Mouse (Mus musculus) kidney, adult 2 months (tissue): ENCODE results near the gene Gli2. TPM values are rescaled to one million over a fixed set of nuclear protein-coding genes. Genes with fewer than 3 reads are reported as not detected.
A peak's percentile ranks its signal among the peaks of the same experiment; 100 is the strongest.

Experiments
- DNase-seq: peaks from one replicate; pipeline ENCODE4 v3.0.0; 2021
- H3K27ac ChIP-seq: fragments of 200-500 bp; 2 replicates; pipeline ENCODE4 v1.5.1; 2012; ENCODE audit warnings: low read depth, low read length, control low read depth, inconsistent platforms; ENCODE audit not compliant: insufficient read depth
- H3K27me3 ChIP-seq: fragments of 200-500 bp; replicated peaks from 2 replicates; pipeline ENCODE4 v1.6.1; 2012; ENCODE audit warnings: mild to moderate bottlenecking, moderate library complexity, low read length, inconsistent platforms; ENCODE audit not compliant: control insufficient read depth, insufficient read depth
- H3K36me3 ChIP-seq: fragments of 200-500 bp; 2 replicates; pipeline ENCODE4 v1.6.1; 2012; ENCODE audit warnings: mild to moderate bottlenecking, moderate library complexity, low read length, inconsistent platforms; ENCODE audit not compliant: control insufficient read depth, insufficient read depth
- H3K4me1 ChIP-seq: fragments of 200-500 bp; 2 replicates; pipeline ENCODE4 v1.6.1; 2011; ENCODE audit warnings: low read length; ENCODE audit not compliant: control insufficient read depth, insufficient read depth
- H3K4me3 ChIP-seq: fragments of 200-500 bp; 2 replicates; pipeline ENCODE4 v1.5.1; 2011; ENCODE audit warnings: mild to moderate bottlenecking, low read depth, low read length, control low read depth; ENCODE audit not compliant: insufficient read depth
- CTCF ChIP-seq: fragments of 200-500 bp; conservative IDR thresholded peaks from 2 replicates; pipeline ENCODE4 v1.5.1; 2011; ENCODE audit warnings: low read depth, mild to moderate bottlenecking, control low read depth, low read length, moderate library complexity, mixed read lengths; ENCODE audit not compliant: insufficient read depth, insufficient read length
- POLR2A ChIP-seq: fragments of 200-500 bp; IDR thresholded peaks from one replicate; pipeline ENCODE4 v1.6.1; 2011; ENCODE audit warnings: low read depth, low read length, control low read depth
- WGBS: fragments of 180-500 bp; shearing (Covaris S2); methylation state at CpG from one replicate; pipeline ENCODE4 v1.1.7; 2018; 5-methylcytosine and 5-hydroxymethylcytosine counted together
- polyA plus RNA-seq: library from polyadenylated mRNA; depleted of rRNA; stranded (reverse); fragments of >200 nt; gene quantifications from 2 replicates; pipeline ENCODE4 v1.2.3, GENCODE M21; 2012

Gene Gli2
- polyA plus RNA-seq, 1 experiment, result 0.44 TPM

- H3K36me3 ChIP-seq, result no peaks in the 10 kb centered on the region
- TF ChIP-seq CTCF (no peak), POLR2A (no peak)
- H3K27ac ChIP-seq, result 0 out of 2 replicates have a peak overlapping the region, but pooled peaks have one; percentile 12
- WGBS, result 71% methylated on average over 3 of the region's 3 CpGs
- no peak overlapping the region for H3K4me3 ChIP-seq
- H3K27me3 ChIP-seq, result no peaks in the 10 kb centered on the region
- H3K4me1 ChIP-seq, result no peaks in the 10 kb centered on the region
- DNase-seq, result peak; percentile 72
These were observed 85.4 kb downstream of the Gli2 start for GRCm38 (mm10) chr1:118967976-118968375.

GRCm38 (mm10) chr1:118967281-118967680, 86.1 kb downstream of the Gli2 start:
- DNase-seq, result no peak
- TF ChIP-seq POLR2A (no peak), CTCF (no peak)
- 63% methylated on average over 3 of the region's 3 CpGs for WGBS
- Histone ChIP-seq H3K27me3 (no peaks in the 10 kb centered on the region), H3K27ac (no peak overlapping the region), H3K4me3 (no peak overlapping the region), H3K4me1 (no peaks in the 10 kb centered on the region), H3K36me3 (no peaks in the 10 kb centered on the region)

GRCm38 (mm10) chr1:118958644-118959043, 94.8 kb downstream of the Gli2 start:
- Histone ChIP-seq H3K27me3 (no peaks in the 10 kb centered on the region), H3K4me3 (no peak overlapping the region), H3K27ac (no peak overlapping the region), H3K36me3 (no peaks in the 10 kb centered on the region), H3K4me1 (no peaks in the 10 kb centered on the region)
- peak; percentile 22 for DNase-seq
- TF ChIP-seq POLR2A (no peak), CTCF (no peak)
- WGBS, result 66% methylated on average over 7 of the region's 7 CpGs

- DNase-seq, result no peak
- no peak overlapping the region for H3K27ac ChIP-seq
- no peaks in the 10 kb centered on the region for H3K36me3 ChIP-seq
- no peaks in the 10 kb centered on the region for H3K27me3 ChIP-seq
- H3K4me3 ChIP-seq, result no peak overlapping the region
- 82% methylated on average over 11 of the region's 11 CpGs for whole genome bisulfite sequencing
- H3K4me1 ChIP-seq, result no peaks in the 10 kb centered on the region
- TF ChIP-seq POLR2A (no peak), CTCF (no peak)
These were observed 97.6 kb downstream of the Gli2 start for GRCm38 (mm10) chr1:118955791-118956190.

- H3K27me3 ChIP-seq, result no peaks in the 10 kb centered on the region
- H3K4me1 ChIP-seq, result no peaks in the 10 kb centered on the region
- no peak for TF ChIP-seq CTCF
- DNase-seq, result no peak
- no peak overlapping the region for H3K4me3 ChIP-seq
- WGBS, result 68% methylated on average over 10 of the region's 10 CpGs
- no peak overlapping the region for H3K27ac ChIP-seq
- H3K36me3 ChIP-seq, result no peaks in the 10 kb centered on the region
These were observed 98.8 kb downstream of the Gli2 start for GRCm38 (mm10) chr1:118954434-118955301.

GRCm38 (mm10) chr1:118953031-118953430, 100.4 kb downstream of the Gli2 start:
- Histone ChIP-seq H3K36me3 (no peaks in the 10 kb centered on the region), H3K4me3 (no peak overlapping the region), H3K27ac (no peak overlapping the region), H3K27me3 (no peaks in the 10 kb centered on the region), H3K4me1 (no peaks in the 10 kb centered on the region)
- DNase-seq, result no peak
- TF ChIP-seq POLR2A, result no peak
- TF ChIP-seq CTCF, result no peak
- WGBS, result 85% methylated on average over 3 of the region's 3 CpGs

- 54% methylated on average over 5 of the region's 5 CpGs for whole genome bisulfite sequencing
- TF ChIP-seq POLR2A, result no peak
- TF ChIP-seq CTCF, result no peak
- H3K36me3 ChIP-seq, result no peaks in the 10 kb centered on the region
- no peaks in the 10 kb centered on the region for H3K4me1 ChIP-seq
- no peak overlapping the region for H3K27ac ChIP-seq
- DNase-seq, result no peak
- H3K27me3 ChIP-seq, result no peaks in the 10 kb centered on the region
- no peak overlapping the region for H3K4me3 ChIP-seq
These were observed 101.1 kb downstream of the Gli2 start for GRCm38 (mm10) chr1:118952318-118952717.
